Mouse (Mus musculus) heart, postnatal 14 days (tissue): Measurements from ENCODE around the gene Pgd. TPM values are rescaled to one million over a fixed set of nuclear protein-coding genes. Genes with fewer than 3 reads are reported as not detected.
A peak's percentile ranks its signal among the peaks of the same experiment; 100 is the strongest.
"Not testable (repeated sequence)": the region's sequence is repeated elsewhere in the genome, so short reads cannot be mapped to it uniquely, and the experiment has no call there.

ENCODE experiments used
- DNase-seq, 2 experiments: peaks; one replicate each; pipeline ENCODE4 v3.0.0; 2021 to 2022
- intact Hi-C: fragments of 180-260 bp; cut with DNase I; formaldehyde crosslinking; loops from one replicate; pipeline ENCODE4 v1.15.1; 2025
- total RNA-seq, 2 experiments: library from RNA; stranded (reverse); gene quantifications; 2 replicates each; pipeline ENCODE4 v1.2.3; 2021

Gene Pgd
- total RNA-seq, 2 experiments from 2014 or later = 44.8 to 45.1 TPM

- intact Hi-C loops = loop anchor here (5.0 kb wide), 2 partner anchors 60 to 435 kb away; no protein-coding TSS in a partner anchor
- DNase-seq = peak; percentile 92 to 94
These were observed 29.4 kb downstream of the Pgd start, which contains the start of gene Cenps for GRCm38 (mm10) chr4:149136982-149137770. Gene Cenps (minus strand): TSS chr4:149137629.

GRCm38 (mm10) chr4:149136116-149136850 is 30.3 kb downstream of the Pgd start:
- DNase-seq = no peak
- intact Hi-C loops = loop anchor here (5.0 kb wide), 2 partner anchors 59 to 434 kb away; no protein-coding TSS in a partner anchor

- DNase-seq = no peak
- intact Hi-C loops = loop anchor here (2.0 kb wide), 1 partner anchor 27 kb away; no protein-coding TSS in a partner anchor
These were observed 33.2 kb downstream of the Pgd start for GRCm38 (mm10) chr4:149133395-149133794.

GRCm38 (mm10) chr4:149131789-149132565 is 34.6 kb downstream of the Pgd start:
- intact Hi-C loops = loop anchor here (2.0 kb wide), 1 partner anchor 25 kb away; no protein-coding TSS in a partner anchor
- DNase-seq = no peak

- DNase-seq = no peak
- intact Hi-C loops = no loop called here
These were observed 35.4 kb downstream of the Pgd start for GRCm38 (mm10) chr4:149131021-149131752.

- intact Hi-C loops = no loop called here
- DNase-seq = no peak
These were observed 38.1 kb downstream of the Pgd start for GRCm38 (mm10) chr4:149128467-149128866.

- intact Hi-C loops = no loop called here
- DNase-seq = no peak
These were observed 39.9 kb downstream of the Pgd start, which contains the start of gene Cort for GRCm38 (mm10) chr4:149126663-149127062. Gene Cort (minus strand): TSS chr4:149126763.

GRCm38 (mm10) chr4:149126115-149126509 is 40.5 kb downstream of the Pgd start:
- intact Hi-C loops = no loop called here
- DNase-seq = no peak

GRCm38 (mm10) chr4:149125341-149126114 is 41.0 kb downstream of the Pgd start:
- intact Hi-C loops = no loop called here
- DNase-seq = no peak

GRCm38 (mm10) chr4:149123432-149123831 is 43.1 kb downstream of the Pgd start:
- intact Hi-C loops = no loop called here

GRCm38 (mm10) chr4:149119978-149120562 is 46.5 kb downstream of the Pgd start:
- DNase-seq, intact Hi-C loops: not testable (repeated sequence)

More at GRCm38 (mm10) chr4:149123432-149123831, 43.1 kb downstream of the Pgd start:
- no peak for DNase-seq

GRCm38 (mm10) chr4:149103875-149104561 is 62.6 kb downstream of the Pgd start, which contains the start of gene Dffa:
Gene Dffa (plus strand): TSS chr4:149104146.
- peak; percentile 87 to 94 for DNase-seq
- intact Hi-C loops = no loop called here

- intact Hi-C loops = no loop called here
- DNase-seq = no peak
These were observed 65.1 kb downstream of the Pgd start for GRCm38 (mm10) chr4:149101456-149101855.

GRCm38 (mm10) chr4:149100449-149100848 is 66.1 kb downstream of the Pgd start:
- DNase-seq, intact Hi-C loops: not testable (repeated sequence)
